ENCODE assay signal across 19 mouse cellular contexts in the genomic region with DNA sequence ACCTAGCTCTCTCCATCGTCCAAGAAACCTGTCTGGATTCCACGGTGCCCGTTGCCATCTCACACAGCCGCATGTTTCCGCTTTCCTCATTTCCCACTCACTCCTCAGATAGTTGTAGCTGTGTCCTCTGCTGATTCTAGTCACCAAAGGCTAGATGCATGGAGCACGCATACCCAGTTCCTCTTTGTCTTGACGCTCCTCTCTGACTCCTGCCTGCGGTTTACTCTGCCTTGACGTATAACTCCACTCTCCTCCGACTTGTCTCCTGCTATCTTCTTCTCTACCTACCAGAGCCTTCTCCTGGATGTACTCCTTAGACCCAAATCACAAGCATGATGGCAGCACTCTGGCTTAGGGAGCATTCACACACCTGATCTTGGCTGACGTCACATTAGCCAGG.
"Had no signal": no experiment of that assay in that cellular context is flagged by ENCODE, and none has a peak within 500 bp of the region (broad histone marks: within the 10 kb centered on the region; RNA-seq: fewer than 3 reads in every experiment).

No protein-coding gene starts in this region.

- H3K27me3 ChIP-seq: lung, embryonic 15.5 days; megakaryocyte, embryonic 14.5 days; midbrain, embryonic 13.5 days; midbrain, embryonic 15.5 days; neural tube, embryonic 12.5 days had no signal

- DNase-seq: liver, postnatal 0 days; lung, adult 2 months; lung, postnatal 14 days; lung, postnatal 36 days; right cerebral cortex, adult 18-20 months; right cerebral cortex, postnatal 25 days; right cerebral cortex, postnatal 4 days; spleen, adult 18-20 months; thymus, adult 18-20 months; thymus, postnatal 14 days; thymus, postnatal 36 days had no signal

- H3K36me3 ChIP-seq: lung, embryonic 15.5 days; midbrain, embryonic 13.5 days; midbrain, embryonic 15.5 days; neural tube, embryonic 12.5 days had no signal

- ATAC-seq: liver, postnatal 0 days; lung, postnatal 0 days; midbrain, embryonic 13.5 days; midbrain, embryonic 15.5 days had no signal

- H3K9me3 ChIP-seq: lung, embryonic 15.5 days; megakaryocyte, embryonic 14.5 days; midbrain, embryonic 13.5 days; midbrain, embryonic 15.5 days; neural tube, embryonic 12.5 days had no signal

- H3K9ac ChIP-seq: liver, postnatal 0 days; lung, embryonic 15.5 days; midbrain, embryonic 13.5 days; midbrain, embryonic 15.5 days; neural tube, embryonic 12.5 days had no signal

- H3K4me2 ChIP-seq: lung, embryonic 15.5 days; midbrain, embryonic 11.5 days; midbrain, embryonic 13.5 days; midbrain, embryonic 15.5 days; neural tube, embryonic 12.5 days had no signal

- H3K4me3 ChIP-seq: lung, embryonic 15.5 days; megakaryocyte, embryonic 14.5 days; midbrain, embryonic 13.5 days; midbrain, embryonic 15.5 days; neural tube, embryonic 12.5 days had no signal

- H3K27ac ChIP-seq: lung, embryonic 15.5 days; macrophage; midbrain, embryonic 13.5 days; midbrain, embryonic 15.5 days; neural tube, embryonic 12.5 days had no signal
